Mouse (Mus musculus) ES-Bruce4 (cell line): ENCODE data around the gene Rcan1.

Experiments
- CTCF ChIP-seq: IDR thresholded peaks from one replicate; pipeline ENCODE4 v1.8.1; 2011; ENCODE audit warnings: low read depth, low read length
- EP300 ChIP-seq: IDR thresholded peaks from 2 replicates; pipeline ENCODE4 v1.6.1; 2011; ENCODE audit warnings: low read depth, low read length; ENCODE audit not compliant: insufficient read depth
- POLR2A ChIP-seq: IDR thresholded peaks from one replicate; pipeline ENCODE4 v1.8.1; 2011; ENCODE audit warnings: low read length; ENCODE audit not compliant: insufficient read depth

- TF ChIP-seq POLR2A (no peak), CTCF (no peak), EP300 (no peak)
Observed at GRCm38 (mm10) chr16:92381092-92381491, 89.6 kb downstream of the Rcan1 start.
